Mouse (Mus musculus) forebrain, embryonic 11.5 days (tissue): ENCODE measurements around the gene Dpm2. TPM values are rescaled to one million over a fixed set of nuclear protein-coding genes. Genes with fewer than 3 reads are reported as not detected.

Source experiments
- ATAC-seq: fragments of 200-750 bp; cut with Nextera tagmentation; replicated peaks from 2 replicates; pipeline ENCODE4 v1.8.0; 2017; ENCODE audit warnings: moderate TSS enrichment; ENCODE audit not compliant: low FRiP score
- DNase-seq: peaks from one replicate; pipeline ENCODE4 v3.0.0-alpha.2; 2017; ENCODE audit warnings: low spot score
- H3K27ac ChIP-seq: fragments of 300-500 bp; sonication (generic); 2 replicates; pipeline ENCODE4 v1.5.1; 2014; ENCODE audit warnings: low read depth, low read length
- H3K27me3 ChIP-seq: fragments of 300-500 bp; sonication (generic); 2 replicates; pipeline ENCODE4 v1.6.1; 2014; ENCODE audit warnings: mild to moderate bottlenecking, low read length, mixed read lengths; ENCODE audit not compliant: control insufficient read depth, insufficient read depth
- H3K36me3 ChIP-seq: fragments of 300-500 bp; sonication (generic); 2 replicates; pipeline ENCODE4 v1.6.1; 2014; ENCODE audit warnings: mild to moderate bottlenecking, low read length, moderate library complexity, mixed read lengths; ENCODE audit not compliant: control insufficient read depth, insufficient read depth
- H3K4me1 ChIP-seq: fragments of 300-500 bp; sonication (generic); replicated peaks from 2 replicates; pipeline ENCODE4 v1.6.1; 2014; ENCODE audit warnings: low read length, mixed read lengths; ENCODE audit not compliant: control insufficient read depth, insufficient read depth
- H3K4me2 ChIP-seq: fragments of 300-500 bp; sonication (generic); 2 replicates; pipeline ENCODE4 v1.6.1; 2014; ENCODE audit warnings: low read depth, mild to moderate bottlenecking, low read length, moderate library complexity, mixed read lengths; ENCODE audit not compliant: severe bottlenecking
- H3K4me3 ChIP-seq: fragments of 300-500 bp; sonication (generic); 2 replicates; pipeline ENCODE4 v1.5.1; 2014; ENCODE audit warnings: low read depth, low read length
- H3K9ac ChIP-seq: fragments of 300-500 bp; sonication (generic); 2 replicates; pipeline ENCODE4 v1.6.1; 2014; ENCODE audit warnings: low read length
- H3K9me3 ChIP-seq: fragments of 300-500 bp; sonication (generic); 2 replicates; pipeline ENCODE4 v1.6.1; 2016; ENCODE audit warnings: low read length, mixed read lengths; ENCODE audit not compliant: control insufficient read depth
- WGBS: fragments of 180-500 bp; shearing (Covaris S2); extraction: QIAGEN DNeasy Blood & Tissue Kit; methylation state at CpG from one replicate; pipeline ENCODE4 v1.1.7; 2014; 5-methylcytosine and 5-hydroxymethylcytosine counted together
- polyA plus RNA-seq: library from polyadenylated mRNA; unstranded; fragments of >200 nt; fragmentation: Nextera tagmentation; extraction: Ambion mirVana; gene quantifications from 2 replicates; pipeline ENCODE4 v1.2.1, GENCODE M21; 2014

The Dpm2 gene
- polyA plus RNA-seq, 1 experiment from 2014 or later: 98.9 TPM

GRCm38 (mm10) chr2:32551236-32551635 lies 19.4 kb upstream of the Dpm2 start:
- ATAC-seq: no peak
- Histone ChIP-seq H3K4me3 (no peak overlapping the region), H3K27me3 (no peaks in the 10 kb centered on the region), H3K4me2 (no peak overlapping the region), H3K9ac (no peak overlapping the region), H3K27ac (no peak overlapping the region), H3K36me3 (no peaks in the 10 kb centered on the region), H3K4me1 (no peaks in the 10 kb centered on the region), H3K9me3 (no peaks in the 10 kb centered on the region)
- DNase-seq: no peak
- WGBS: 89% methylated on average over 5 of the region's 5 CpGs

- Histone ChIP-seq H3K4me1 (no peaks in the 10 kb centered on the region), H3K9me3 (no peaks in the 10 kb centered on the region), H3K27ac (no peak overlapping the region), H3K4me3 (no peak overlapping the region), H3K4me2 (no peak overlapping the region), H3K36me3 (no peaks in the 10 kb centered on the region), H3K9ac (no peak overlapping the region), H3K27me3 (no peaks in the 10 kb centered on the region)
- ATAC-seq (no peak), DNase-seq (no peak)
- WGBS: 88% methylated on average over 7 of the region's 7 CpGs
These were observed 17.0 kb upstream of the Dpm2 start for GRCm38 (mm10) chr2:32553592-32554148.

- Histone ChIP-seq H3K9ac (no peak overlapping the region), H3K4me3 (no peak overlapping the region), H3K27me3 (no peaks in the 10 kb centered on the region), H3K27ac (no peak overlapping the region), H3K9me3 (no peaks in the 10 kb centered on the region), H3K4me1 (peaks cover 15% of the 10 kb centered on the region), H3K4me2 (no peak overlapping the region), H3K36me3 (no peaks in the 10 kb centered on the region)
- no peak for DNase-seq
- no peak for ATAC-seq
- 40% methylated on average over 4 of the region's 4 CpGs for WGBS
These were observed 15.2 kb upstream of the Dpm2 start for GRCm38 (mm10) chr2:32555484-32555883.

GRCm38 (mm10) chr2:32556019-32556418 lies 14.6 kb upstream of the Dpm2 start:
- DNase-seq: no peak
- H3K4me3 ChIP-seq: no peak overlapping the region
- whole genome bisulfite sequencing: 90% methylated on average over 7 of the region's 7 CpGs
- no peaks in the 10 kb centered on the region for H3K27me3 ChIP-seq
- H3K9me3 ChIP-seq: no peaks in the 10 kb centered on the region
- H3K4me2 ChIP-seq: no peak overlapping the region
- H3K9ac ChIP-seq: no peak overlapping the region
- no peak for ATAC-seq
- H3K4me1 ChIP-seq: peaks cover 16% of the 10 kb centered on the region
- no peaks in the 10 kb centered on the region for H3K36me3 ChIP-seq
- H3K27ac ChIP-seq: no peak overlapping the region

GRCm38 (mm10) chr2:32559570-32559969 lies 11.1 kb upstream of the Dpm2 start:
- no peaks in the 10 kb centered on the region for H3K9me3 ChIP-seq
- 11% methylated on average over 5 of the region's 5 CpGs for WGBS
- no peaks in the 10 kb centered on the region for H3K36me3 ChIP-seq
- no peaks in the 10 kb centered on the region for H3K27me3 ChIP-seq
- peak overlapping the region; percentile 15; the same call in 1 of the 2 replicates for H3K4me2 ChIP-seq
- peak; percentile 73 for DNase-seq
- peaks cover 16% of the 10 kb centered on the region for H3K4me1 ChIP-seq
- ATAC-seq: peak; percentile 88
- H3K4me3 ChIP-seq: no peak overlapping the region
- peak overlapping the region; percentile 84 for H3K27ac ChIP-seq
- H3K9ac ChIP-seq: peak overlapping the region; percentile 47; the same call in 1 of the 2 replicates

- WGBS: 41% methylated on average over 4 of the region's 4 CpGs
- H3K4me1 ChIP-seq: no peaks in the 10 kb centered on the region; the same call in 1 of the 2 replicates
- DNase-seq (peak; percentile 77), ATAC-seq (no peak)
- H3K27me3 ChIP-seq: no peaks in the 10 kb centered on the region
- no peak overlapping the region for H3K9ac ChIP-seq
- no peak overlapping the region for H3K4me2 ChIP-seq
- no peak overlapping the region for H3K27ac ChIP-seq
- no peak overlapping the region for H3K4me3 ChIP-seq
- no peaks in the 10 kb centered on the region for H3K36me3 ChIP-seq
- H3K9me3 ChIP-seq: no peaks in the 10 kb centered on the region
These were observed 4.1 kb upstream of the Dpm2 start for GRCm38 (mm10) chr2:32566536-32567063.

- Histone ChIP-seq H3K27ac (no peak overlapping the region), H3K36me3 (no peaks in the 10 kb centered on the region)
- WGBS: 79% methylated on average over 5 of the region's 5 CpGs
These were observed 2.5 kb upstream of the Dpm2 start for GRCm38 (mm10) chr2:32568149-32568548.

GRCm38 (mm10) chr2:32568941-32569340 lies 1.7 kb upstream of the Dpm2 start:
- WGBS: 90% methylated on average over 3 of the region's 3 CpGs
- Histone ChIP-seq H3K27ac (no peak overlapping the region), H3K4me3 (no peak overlapping the region), H3K27me3 (no peaks in the 10 kb centered on the region), H3K4me1 (no peaks in the 10 kb centered on the region; the same call in 1 of the 2 replicates), H3K9ac (no peak overlapping the region), H3K9me3 (no peaks in the 10 kb centered on the region), H3K4me2 (no peak overlapping the region), H3K36me3 (no peaks in the 10 kb centered on the region)
- DNase-seq (no peak), ATAC-seq (no peak)

More at GRCm38 (mm10) chr2:32568149-32568548, 2.5 kb upstream of the Dpm2 start:
- no peaks in the 10 kb centered on the region for H3K9me3 ChIP-seq
- ATAC-seq (no peak), DNase-seq (no peak)
- no peaks in the 10 kb centered on the region for H3K27me3 ChIP-seq
- H3K4me1 ChIP-seq: no peaks in the 10 kb centered on the region; the same call in 1 of the 2 replicates
- no peak overlapping the region for H3K9ac ChIP-seq
- H3K4me3 ChIP-seq: no peak overlapping the region
- H3K4me2 ChIP-seq: no peak overlapping the region

- H3K9me3 ChIP-seq: no peaks in the 10 kb centered on the region
- H3K4me1 ChIP-seq: no peaks in the 10 kb centered on the region; the same call in 1 of the 2 replicates
- no peak overlapping the region for H3K4me3 ChIP-seq
- DNase-seq (no peak), ATAC-seq (no peak)
- H3K27me3 ChIP-seq: peaks cover 2% of the 10 kb centered on the region
- no peaks in the 10 kb centered on the region for H3K36me3 ChIP-seq
- 95% methylated on average over 11 of the region's 11 CpGs for WGBS
- H3K9ac ChIP-seq: no peak overlapping the region
- H3K4me2 ChIP-seq: no peak overlapping the region
- no peak overlapping the region for H3K27ac ChIP-seq
These were observed 1.5 kb downstream of the Dpm2 start for GRCm38 (mm10) chr2:32572196-32572595.
